Mouse (Mus musculus): ENCODE measurements around the gene Tcf20. TPM values are rescaled to one million over a fixed set of nuclear protein-coding genes. Genes with fewer than 3 reads are reported as not detected.
A peak's percentile ranks its signal among the peaks of the same experiment; 100 is the strongest.

Gene Tcf20
- polyA plus RNA-seq, 1 experiment from 2014 or later = 13.7 TPM

DNA sequence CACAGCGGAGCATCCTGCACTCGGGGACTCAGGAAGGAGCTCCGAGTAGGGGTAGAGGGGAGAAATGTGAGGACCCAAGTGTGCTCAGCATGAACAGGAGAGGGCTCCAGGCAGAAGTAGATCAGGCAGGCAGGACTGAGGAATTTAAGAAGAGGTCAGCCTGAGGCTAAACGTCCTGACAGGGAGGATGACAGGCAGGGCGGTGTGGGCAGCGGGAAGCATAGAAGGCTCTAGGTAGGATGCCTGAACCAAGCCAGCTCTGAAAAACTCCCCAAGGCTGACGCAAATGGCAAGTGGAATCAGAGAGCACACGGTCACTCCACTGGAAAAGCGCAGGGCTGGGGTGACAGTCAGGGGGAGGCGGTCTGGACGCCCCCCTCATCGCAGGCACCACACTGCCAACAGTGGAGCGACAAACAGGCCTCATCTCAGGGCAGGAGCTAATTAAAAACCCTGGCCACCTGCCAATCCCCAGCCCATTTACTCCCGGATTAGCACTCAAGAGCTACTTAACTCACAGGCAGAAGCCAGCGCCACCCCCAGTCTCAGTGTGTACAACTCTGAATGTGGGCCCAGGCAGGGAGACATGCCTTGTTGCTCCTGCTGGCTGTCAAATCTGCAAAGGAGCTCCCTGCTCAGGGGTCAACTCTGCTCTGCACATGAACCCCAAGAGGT, 23.5 kb upstream of the Tcf20 start:
- H3K9ac ChIP-seq (replicated peaks) = peak overlapping the region; percentile 24; the same call in 1 of the 2 replicates
- peak; percentile 83 for ATAC-seq (ENCODE audit: low FRiP score, low read depth)
- H3K9me3 ChIP-seq = no peaks in the 10 kb centered on the region
- peaks cover 75% of the 10 kb centered on the region for H3K27me3 ChIP-seq
- H3K4me3 ChIP-seq = no peak overlapping the region
- peak overlapping the region; percentile 46; the same call in 1 of the 2 replicates for H3K27ac ChIP-seq (replicated peaks)
- H3K36me3 ChIP-seq = no peaks in the 10 kb centered on the region
- peaks cover 28% of the 10 kb centered on the region for H3K4me1 ChIP-seq
- 8% methylated on average over 15 of the region's 15 CpGs for WGBS
- peak overlapping the region; percentile 28 for H3K4me2 ChIP-seq (replicated peaks)

DNA sequence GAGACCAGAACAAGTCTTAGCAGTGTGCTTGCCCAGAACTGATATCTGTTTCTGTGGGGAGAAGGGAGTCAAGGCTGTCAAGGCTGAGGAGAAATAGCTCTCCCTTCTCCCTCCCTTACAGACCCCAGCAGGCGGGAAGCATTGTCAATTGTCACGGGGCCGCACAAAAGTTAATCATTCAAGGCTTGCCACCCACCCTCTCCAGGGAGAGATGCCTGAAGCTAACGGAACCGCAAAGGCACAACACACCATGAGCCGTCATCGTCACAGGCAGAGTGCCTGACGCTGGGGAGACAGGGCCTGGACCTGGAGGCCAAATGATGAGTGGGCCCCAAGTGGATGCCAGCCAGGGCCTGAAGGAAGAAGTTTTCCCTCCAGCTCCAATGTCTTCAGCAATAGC, 22.8 kb upstream of the Tcf20 start:
- Histone ChIP-seq H3K27me3 (peaks cover 79% of the 10 kb centered on the region), H3K4me1 (peaks cover 28% of the 10 kb centered on the region), H3K9me3 (no peaks in the 10 kb centered on the region), H3K4me3 (no peak overlapping the region), H3K27ac (replicated peaks) (no peak overlapping the region), H3K36me3 (no peaks in the 10 kb centered on the region), H3K9ac (replicated peaks) (no peak overlapping the region; the same call in 1 of the 2 replicates), H3K4me2 (replicated peaks) (0 out of 2 replicates have a peak overlapping the region, but pooled peaks have one; percentile 19)
- ATAC-seq (ENCODE audit: low FRiP score, low read depth) = no peak
- WGBS = 9% methylated on average over 8 of the region's 8 CpGs

DNA sequence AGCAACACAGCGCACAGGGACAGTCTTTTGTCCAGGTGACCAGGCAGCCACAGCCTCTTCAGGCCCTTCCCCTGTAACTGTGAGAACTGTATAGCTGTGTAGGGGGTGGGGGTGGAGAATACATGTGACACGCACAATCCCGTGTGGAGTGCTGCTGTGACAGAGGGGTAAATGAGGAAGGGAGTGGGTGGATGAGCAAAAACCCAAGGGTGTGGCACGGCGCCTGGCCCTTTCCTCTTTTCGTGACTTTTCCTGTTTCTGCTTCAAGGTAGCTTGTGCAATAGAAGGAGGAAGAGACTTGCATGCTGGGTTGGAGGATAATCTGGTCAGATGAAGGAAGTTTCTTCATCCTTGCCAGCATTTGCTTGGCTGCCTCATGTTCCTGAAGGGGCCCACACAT, 21.9 kb upstream of the Tcf20 start:
- Histone ChIP-seq H3K4me1 (peaks cover 28% of the 10 kb centered on the region), H3K27me3 (peaks cover 70% of the 10 kb centered on the region)
- 94% methylated on average over 6 of the region's 6 CpGs for WGBS

DNA sequence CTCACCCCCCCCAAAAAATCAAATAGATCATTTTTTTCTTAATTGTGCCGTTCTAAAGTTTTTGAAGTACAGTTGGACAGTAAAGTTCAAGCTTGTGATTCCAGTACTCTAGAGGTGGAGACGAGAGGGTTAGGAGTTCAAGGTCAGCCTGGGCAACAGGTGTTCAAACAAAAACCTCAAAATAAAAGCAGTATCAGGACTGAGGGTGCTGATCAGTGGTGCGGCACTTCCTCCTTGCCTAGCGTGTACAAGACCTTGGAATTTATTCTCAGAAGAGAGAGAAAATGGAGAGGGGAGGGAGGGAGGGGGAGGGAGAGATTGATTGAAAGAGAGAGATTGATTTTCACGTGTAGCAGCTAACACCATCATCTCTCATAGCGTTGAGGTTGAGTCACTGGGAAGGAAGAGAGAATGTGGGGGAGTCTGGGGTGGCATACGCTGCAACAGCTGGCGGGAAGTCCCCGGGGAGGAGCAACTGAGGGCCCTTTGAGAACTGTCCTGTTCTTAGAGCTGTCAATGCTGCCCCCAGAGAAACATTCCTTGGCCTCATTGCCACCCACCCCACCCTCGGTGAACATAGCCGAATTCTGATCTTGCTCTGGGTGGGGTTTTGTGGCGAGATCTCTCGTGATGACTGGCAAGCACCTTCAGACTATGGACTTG, 21.2 kb upstream of the Tcf20 start:
- Histone ChIP-seq H3K36me3 (no peaks in the 10 kb centered on the region), H3K9me3 (no peaks in the 10 kb centered on the region), H3K27me3 (peaks cover 68% of the 10 kb centered on the region), H3K4me1 (peaks cover 28% of the 10 kb centered on the region), H3K27ac (replicated peaks) (no peak overlapping the region), H3K4me2 (replicated peaks) (no peak overlapping the region), H3K9ac (replicated peaks) (no peak overlapping the region), H3K4me3 (no peak overlapping the region)
- no peak for ATAC-seq (ENCODE audit: low FRiP score, low read depth)
- WGBS = 72% methylated on average over 13 of the region's 13 CpGs

More for the DNA sequence above, 21.9 kb upstream of the Tcf20 start:
- H3K4me3 ChIP-seq = no peak overlapping the region
- no peak overlapping the region for H3K27ac ChIP-seq (replicated peaks)
- no peak for ATAC-seq (ENCODE audit: low FRiP score, low read depth)
- no peak overlapping the region for H3K4me2 ChIP-seq (replicated peaks)
- H3K9ac ChIP-seq (replicated peaks) = no peak overlapping the region
- H3K9me3 ChIP-seq = no peaks in the 10 kb centered on the region
- no peaks in the 10 kb centered on the region for H3K36me3 ChIP-seq

DNA sequence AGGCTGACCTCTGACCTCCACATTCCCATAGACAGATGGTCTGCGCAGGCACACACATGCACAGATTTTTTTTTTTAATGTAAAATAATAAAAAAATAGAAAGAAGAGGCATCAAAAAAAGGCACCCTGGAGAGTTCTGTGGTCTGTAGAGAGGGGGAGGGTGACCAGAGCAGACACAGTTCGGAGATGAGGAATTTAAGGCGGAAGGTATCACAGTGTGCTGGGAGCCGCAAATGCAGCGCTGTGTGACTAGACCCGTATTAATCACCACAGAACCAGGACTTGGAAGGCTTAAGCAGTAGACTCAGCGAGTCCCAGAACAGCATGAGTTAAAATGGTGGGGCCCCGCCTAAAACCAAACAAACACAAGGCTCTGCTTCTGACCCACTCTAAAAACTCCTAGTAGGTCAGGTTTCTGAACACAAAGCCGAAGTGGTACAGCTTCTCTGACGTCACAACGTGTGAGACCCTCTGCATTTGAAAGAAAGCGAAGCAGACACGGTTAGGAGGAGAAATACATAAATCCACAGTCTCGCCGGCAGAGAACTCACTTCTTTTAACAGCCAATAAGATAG, 19.8 kb upstream of the Tcf20 start:
- ATAC-seq (ENCODE audit: low FRiP score, low read depth) = no peak
- Histone ChIP-seq H3K27me3 (peaks cover 60% of the 10 kb centered on the region), H3K4me3 (no peak overlapping the region), H3K4me1 (peaks cover 37% of the 10 kb centered on the region), H3K9me3 (no peaks in the 10 kb centered on the region), H3K9ac (replicated peaks) (no peak overlapping the region), H3K36me3 (no peaks in the 10 kb centered on the region), H3K27ac (replicated peaks) (no peak overlapping the region), H3K4me2 (replicated peaks) (no peak overlapping the region)
- WGBS = 50% methylated on average over 15 of the region's 15 CpGs

DNA sequence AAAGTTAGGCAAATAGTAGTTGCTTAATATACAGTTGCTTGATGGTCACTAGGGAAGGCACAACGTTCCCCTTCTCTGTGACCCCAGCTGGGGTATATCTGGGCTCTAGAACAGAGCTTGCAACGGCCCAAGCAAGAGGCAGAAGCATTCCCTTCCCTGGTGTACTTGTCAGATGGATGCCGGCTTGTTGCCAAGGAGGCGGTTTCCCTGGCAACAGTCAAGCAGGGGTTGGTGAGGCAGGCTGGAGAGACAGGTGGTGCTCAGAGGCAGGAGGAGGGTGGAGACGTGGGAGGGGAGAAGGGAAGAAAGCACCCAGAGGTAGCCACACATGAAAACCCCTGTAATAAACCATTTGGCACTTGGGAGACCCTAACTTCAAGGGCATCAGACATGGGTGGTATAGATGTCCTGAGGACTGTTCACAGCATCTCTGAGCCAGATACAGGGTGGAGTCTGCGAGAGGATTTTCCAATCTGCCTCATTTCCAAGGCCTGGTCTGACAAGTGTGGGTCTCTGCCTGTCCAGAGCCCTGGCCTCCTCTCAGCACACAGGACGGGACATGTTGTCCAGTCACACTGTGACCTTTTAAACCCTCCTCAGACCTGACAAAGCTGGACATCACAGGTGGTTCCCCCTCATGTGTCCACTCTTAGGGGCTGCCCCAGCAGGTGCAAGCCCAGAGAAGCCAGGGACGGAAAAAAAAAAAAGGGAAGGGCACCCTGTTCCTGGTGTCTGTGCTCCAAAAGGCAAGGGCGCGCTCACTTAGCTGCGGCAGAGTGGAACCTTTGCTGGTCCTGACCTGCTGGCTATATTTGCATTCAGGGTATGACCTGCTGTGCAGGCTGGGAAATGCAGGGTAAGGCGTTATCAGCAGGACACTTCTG, 15.2 kb upstream of the Tcf20 start:
- ATAC-seq (ENCODE audit: low FRiP score, low read depth) = peak; percentile 86
- Histone ChIP-seq H3K27ac (replicated peaks) (peak overlapping the region; percentile 72), H3K9me3 (no peaks in the 10 kb centered on the region), H3K4me2 (replicated peaks) (no peak overlapping the region; the same call in 1 of the 2 replicates), H3K36me3 (no peaks in the 10 kb centered on the region), H3K9ac (replicated peaks) (no peak overlapping the region), H3K4me1 (peaks cover 23% of the 10 kb centered on the region), H3K4me3 (no peak overlapping the region), H3K27me3 (peaks cover 50% of the 10 kb centered on the region)
- 38% methylated on average over 12 of the region's 12 CpGs for WGBS

DNA sequence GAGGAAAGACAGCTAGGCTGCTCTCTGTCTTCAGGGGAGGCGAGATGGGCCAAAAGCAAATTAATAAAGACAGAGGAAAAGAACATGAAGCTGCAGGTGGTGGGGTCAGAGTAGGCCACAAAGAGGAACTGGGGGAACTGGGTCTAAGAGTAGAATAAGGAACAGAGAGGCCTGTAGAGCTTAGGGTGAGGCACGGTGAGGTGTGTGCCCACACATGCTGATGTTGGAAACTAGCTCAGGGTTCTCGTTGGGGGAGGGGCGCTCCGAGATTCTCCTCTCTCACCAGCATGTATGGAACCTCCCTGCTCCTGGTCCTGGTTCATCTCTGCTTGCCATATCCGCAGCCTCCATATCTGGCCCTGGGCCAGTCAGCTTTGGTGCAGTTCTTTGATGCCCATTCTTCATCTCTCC, 11.1 kb upstream of the Tcf20 start:
- Histone ChIP-seq H3K27ac (replicated peaks) (no peak overlapping the region), H3K4me3 (no peak overlapping the region), H3K36me3 (no peaks in the 10 kb centered on the region), H3K4me2 (replicated peaks) (no peak overlapping the region), H3K9ac (replicated peaks) (no peak overlapping the region), H3K27me3 (peaks cover 26% of the 10 kb centered on the region), H3K4me1 (peaks cover 58% of the 10 kb centered on the region), H3K9me3 (no peaks in the 10 kb centered on the region)
- WGBS = 79% methylated on average over 6 of the region's 6 CpGs
- no peak for ATAC-seq (ENCODE audit: low FRiP score, low read depth)

DNA sequence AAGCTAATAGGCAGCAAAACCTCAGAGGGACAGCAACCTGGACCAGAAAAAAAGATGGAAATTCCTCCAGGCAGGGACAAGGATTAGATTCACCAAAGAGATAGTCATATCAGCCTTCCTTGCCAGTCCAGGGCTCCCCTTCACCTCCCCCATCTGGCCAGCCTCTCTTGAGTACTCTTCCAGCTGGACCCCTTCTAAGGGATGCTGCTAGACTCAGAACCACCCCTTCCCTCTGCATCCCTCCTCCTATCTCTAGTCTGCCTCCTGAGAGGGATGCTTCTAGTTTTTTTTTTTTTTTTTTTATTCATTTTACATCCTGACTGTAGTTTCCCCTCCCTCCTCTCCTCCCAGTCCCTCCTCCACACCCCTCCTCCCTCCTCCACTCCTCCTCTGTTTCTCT, 8.8 kb upstream of the Tcf20 start:
- no peak for ATAC-seq (ENCODE audit: low FRiP score, low read depth)
- H3K36me3 ChIP-seq = no peaks in the 10 kb centered on the region
- H3K27ac ChIP-seq (replicated peaks) = no peak overlapping the region
- no peak overlapping the region for H3K4me3 ChIP-seq
- H3K9ac ChIP-seq (replicated peaks) = no peak overlapping the region
- H3K4me1 ChIP-seq = peaks cover 49% of the 10 kb centered on the region
- H3K4me2 ChIP-seq (replicated peaks) = no peak overlapping the region
- peaks cover 20% of the 10 kb centered on the region for H3K27me3 ChIP-seq
- H3K9me3 ChIP-seq = no peaks in the 10 kb centered on the region

DNA sequence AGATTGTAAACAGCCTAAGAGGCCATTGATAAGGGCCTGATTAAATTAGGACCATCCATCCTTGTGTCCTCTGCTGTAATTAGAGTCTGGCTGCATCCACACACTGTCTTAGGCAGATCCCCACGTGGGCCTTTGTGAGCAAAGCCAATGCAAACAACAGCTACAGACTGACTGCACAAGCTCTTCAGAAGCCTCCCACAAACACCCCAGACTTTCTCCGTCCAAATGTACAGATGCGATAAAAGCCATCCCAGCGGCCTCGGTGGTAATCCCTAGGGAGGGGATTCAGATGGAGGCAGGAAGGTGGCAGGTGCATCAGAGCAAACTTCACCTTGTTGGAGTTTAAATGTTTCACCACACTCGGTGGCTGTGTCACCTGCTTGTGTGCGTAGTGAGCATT, 7.6 kb upstream of the Tcf20 start:
- Histone ChIP-seq H3K4me3 (no peak overlapping the region), H3K9me3 (no peaks in the 10 kb centered on the region), H3K27ac (replicated peaks) (0 out of 2 replicates have a peak overlapping the region, but pooled peaks have one; percentile 11), H3K4me1 (peaks cover 52% of the 10 kb centered on the region), H3K27me3 (peaks cover 19% of the 10 kb centered on the region), H3K9ac (replicated peaks) (no peak overlapping the region), H3K4me2 (replicated peaks) (no peak overlapping the region), H3K36me3 (no peaks in the 10 kb centered on the region)
- ATAC-seq (ENCODE audit: low FRiP score, low read depth) = no peak
- WGBS = 58% methylated on average over 7 of the region's 7 CpGs

DNA sequence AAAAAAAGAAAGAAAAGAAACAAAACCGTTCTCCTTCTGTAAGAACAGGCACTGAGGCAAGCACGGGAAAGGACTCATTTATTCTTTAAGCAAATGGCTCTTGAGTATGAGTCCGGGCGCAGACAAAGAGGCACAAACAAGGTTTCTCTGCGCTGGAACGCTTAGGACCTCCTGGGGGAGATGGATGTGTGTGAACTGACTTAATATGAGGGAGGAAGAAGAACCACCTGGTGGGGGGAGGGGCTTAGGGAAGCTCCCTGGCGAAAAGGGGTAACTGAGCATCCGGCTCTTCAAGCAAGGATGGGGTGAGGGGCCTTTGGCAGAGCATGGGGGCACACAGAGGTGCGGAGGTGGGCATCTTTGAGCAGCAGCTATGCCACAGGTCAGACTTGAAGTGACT, 5.2 kb upstream of the Tcf20 start:
- H3K27me3 ChIP-seq = peaks cover 27% of the 10 kb centered on the region
- no peaks in the 10 kb centered on the region for H3K9me3 ChIP-seq
- H3K4me3 ChIP-seq = no peak overlapping the region
- no peak overlapping the region for H3K27ac ChIP-seq (replicated peaks)
- WGBS = 45% methylated on average over 9 of the region's 9 CpGs
- ATAC-seq (ENCODE audit: low FRiP score, low read depth) = no peak
- H3K4me1 ChIP-seq = peaks cover 72% of the 10 kb centered on the region
- H3K4me2 ChIP-seq (replicated peaks) = no peak overlapping the region
- no peaks in the 10 kb centered on the region for H3K36me3 ChIP-seq
- no peak overlapping the region for H3K9ac ChIP-seq (replicated peaks)

DNA sequence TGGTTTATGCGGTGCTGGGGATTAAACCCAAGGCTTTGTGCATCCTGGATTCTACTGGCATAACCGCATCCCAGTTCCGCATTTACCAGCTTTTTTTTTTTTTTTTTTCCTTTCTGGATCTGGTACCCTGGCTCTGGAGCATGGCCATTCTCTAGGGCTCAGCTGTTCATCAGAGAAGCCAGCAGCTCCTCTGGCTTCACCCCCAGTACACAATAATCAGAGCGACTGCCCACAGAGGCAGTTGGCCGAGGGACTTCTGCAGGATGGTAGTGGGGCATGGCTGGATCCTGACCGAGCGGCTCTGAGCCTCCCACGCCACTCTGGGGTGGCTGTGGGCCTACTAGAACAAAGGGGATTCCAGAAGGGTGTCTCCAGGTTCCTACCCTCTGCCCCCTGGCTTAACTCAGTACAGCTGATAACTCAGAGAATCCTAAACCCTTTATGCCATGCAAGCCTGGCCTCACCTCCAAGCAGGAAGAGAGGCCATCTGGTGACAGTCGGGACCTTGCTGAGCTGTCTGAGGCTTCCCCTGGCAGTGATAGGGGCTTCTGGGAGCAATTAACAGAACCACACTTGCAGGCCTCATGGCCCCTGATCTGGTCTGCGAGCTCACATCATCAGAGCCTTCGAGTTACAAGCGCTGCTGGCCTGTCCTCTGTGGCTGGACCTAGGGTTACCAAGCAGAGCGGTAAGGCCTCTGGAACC, 4.6 kb upstream of the Tcf20 start:
- ATAC-seq (ENCODE audit: low FRiP score, low read depth) = no peak
- Histone ChIP-seq H3K4me3 (no peak overlapping the region), H3K9me3 (no peaks in the 10 kb centered on the region), H3K4me1 (peaks cover 70% of the 10 kb centered on the region), H3K36me3 (no peaks in the 10 kb centered on the region), H3K9ac (replicated peaks) (no peak overlapping the region), H3K27me3 (peaks cover 29% of the 10 kb centered on the region), H3K27ac (replicated peaks) (peak overlapping the region; percentile 72), H3K4me2 (replicated peaks) (no peak overlapping the region)
- 65% methylated on average over 13 of the region's 13 CpGs for WGBS
